Mouse (Mus musculus): ENCODE data around the gene Rbm33. TPM values are rescaled to one million over a fixed set of nuclear protein-coding genes. Genes with fewer than 3 reads are reported as not detected.

Rbm33 gene
- 10 to 100 TPM in 2 of 3 experiments, 1 to 10 TPM in 1; 9.1 to 14.9 (median 13.9) TPM for polyA plus RNA-seq (2017; shearing (Covaris generic))

DNA sequence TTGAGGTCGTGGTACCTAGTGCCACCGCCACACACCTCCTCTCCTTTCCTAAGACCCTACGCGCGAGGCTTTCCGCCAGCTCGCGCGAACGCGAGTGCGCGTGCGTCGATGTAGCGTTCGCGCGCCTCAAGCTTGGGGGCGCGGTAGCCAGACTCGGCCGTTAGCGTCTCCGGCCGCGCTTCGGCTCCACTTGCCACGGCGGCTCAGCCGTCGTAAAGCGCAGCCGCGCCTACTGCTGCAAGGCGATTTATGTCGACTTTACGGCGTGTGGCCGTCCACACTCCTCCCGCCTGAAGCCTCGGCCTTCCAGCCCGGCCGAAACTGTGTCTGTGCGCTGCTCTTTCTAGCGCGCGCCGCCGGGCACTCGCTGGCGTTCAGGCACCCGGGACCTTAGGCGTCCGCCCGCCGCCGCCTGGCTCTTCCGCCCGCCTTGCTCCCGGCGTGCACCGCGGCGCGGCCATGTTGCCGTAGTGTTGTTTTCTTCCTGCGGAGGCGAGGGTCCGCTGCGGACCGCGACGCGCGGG lies at the start of gene Rbm33:
Gene Rbm33, plus strand, starts transcription at position 400 of the 524 bp plus-strand sequence.
- ATAC-seq: peak; percentile 58

DNA sequence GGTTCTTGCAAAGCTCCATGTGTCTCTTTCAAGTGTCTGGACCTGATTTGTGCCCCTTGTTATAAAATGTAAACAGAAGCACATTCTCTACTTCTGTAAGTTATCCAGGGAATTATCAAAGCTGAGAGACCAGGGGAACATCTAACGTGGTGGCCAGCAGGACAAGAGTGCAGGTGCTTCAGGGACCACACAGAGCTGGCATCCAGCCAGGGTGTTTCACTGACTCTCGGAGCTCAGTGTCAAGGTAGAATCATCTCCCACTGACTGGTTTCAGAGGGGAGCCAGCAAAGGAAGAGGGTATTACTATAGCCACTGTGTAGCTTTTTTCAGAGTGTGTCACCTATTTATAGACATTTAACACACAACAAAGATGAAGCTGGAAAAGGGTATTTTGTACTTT lies 49.3 kb upstream of the Rbm33 start:
- ATAC-seq: no peak

DNA sequence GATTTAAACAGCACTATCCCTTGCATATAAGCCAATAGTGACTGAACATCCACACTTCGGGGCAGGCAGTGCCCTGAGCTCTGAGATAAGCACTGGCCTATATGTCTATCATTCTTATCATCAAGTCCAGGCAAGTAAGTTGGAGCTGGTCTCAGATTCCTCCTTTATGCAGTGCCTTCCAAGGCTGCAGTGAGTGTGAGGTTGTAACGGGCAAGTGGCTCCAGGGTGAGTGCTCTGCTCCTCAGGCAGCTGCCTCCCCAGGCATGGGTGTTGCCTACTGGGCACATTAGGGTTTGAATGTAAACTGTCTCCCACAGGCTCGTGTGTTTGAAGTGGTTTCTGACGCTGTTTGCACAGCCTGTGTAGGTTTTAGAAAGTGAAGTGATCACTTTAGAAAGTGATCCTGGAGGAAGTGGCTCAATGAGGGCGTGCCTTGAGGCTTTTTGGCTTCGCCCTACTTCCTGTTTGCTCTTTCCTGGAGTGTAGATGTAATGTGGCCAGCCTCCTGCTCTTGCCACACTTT lies 47.4 kb upstream of the Rbm33 start:
- peak; percentile 97 for ATAC-seq

GRCm38 (mm10) chr5:28272836-28273235 lies 44.1 kb upstream of the Rbm33 start:
- ATAC-seq: no peak

GRCm38 (mm10) chr5:28277279-28277678 lies 39.6 kb upstream of the Rbm33 start:
- no peak for ATAC-seq

- ATAC-seq: no peak
Measured at GRCm38 (mm10) chr5:28289111-28289510, 27.8 kb upstream of the Rbm33 start.

GRCm38 (mm10) chr5:28290630-28291029 lies 26.3 kb upstream of the Rbm33 start:
- ATAC-seq: no peak

- ATAC-seq: no peak
Measured at GRCm38 (mm10) chr5:28291118-28291850, 25.6 kb upstream of the Rbm33 start.

GRCm38 (mm10) chr5:28292281-28292680 lies 24.6 kb upstream of the Rbm33 start:
- ATAC-seq: no peak

DNA sequence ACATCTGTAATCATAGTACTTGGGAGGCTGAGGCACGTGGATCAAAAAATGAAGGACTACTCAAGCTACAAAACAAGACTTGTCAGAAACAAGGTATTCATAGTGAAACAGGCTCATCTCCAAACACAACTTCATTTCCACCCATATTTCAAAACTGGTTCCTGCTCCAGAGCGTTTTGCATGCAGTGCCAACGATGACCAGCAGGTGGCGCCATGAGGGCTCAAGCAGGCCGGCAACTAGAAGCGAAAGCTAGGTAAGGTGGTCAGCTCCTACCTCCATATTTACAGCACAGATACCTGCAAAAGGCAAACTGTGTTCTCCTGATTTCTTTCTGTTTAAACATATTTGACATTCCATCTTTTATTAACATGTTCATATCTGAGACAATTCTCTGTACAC lies 22.9 kb upstream of the Rbm33 start:
- peak; percentile 60 for ATAC-seq

GRCm38 (mm10) chr5:28298161-28298560 lies 18.8 kb upstream of the Rbm33 start:
- no peak for ATAC-seq

DNA sequence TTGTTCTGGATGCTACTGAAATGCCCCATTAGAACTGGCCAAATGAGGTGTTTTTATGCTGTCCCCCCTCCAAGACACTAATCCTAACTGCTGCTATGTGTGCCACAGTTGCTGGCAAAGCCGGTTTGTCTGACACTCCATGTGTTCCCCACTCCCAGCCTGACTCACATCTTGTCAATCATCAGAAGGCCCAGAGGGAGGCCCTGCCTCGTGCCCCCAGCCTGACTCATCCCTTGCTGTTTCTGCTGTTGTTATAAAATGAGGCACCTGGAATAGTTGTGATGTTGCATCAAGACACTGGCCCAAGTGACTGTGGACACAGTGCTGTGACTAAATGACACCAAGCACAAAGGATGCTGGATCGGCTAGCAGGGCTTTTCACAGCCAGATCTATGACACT lies 18.2 kb upstream of the Rbm33 start:
- ATAC-seq: no peak

DNA sequence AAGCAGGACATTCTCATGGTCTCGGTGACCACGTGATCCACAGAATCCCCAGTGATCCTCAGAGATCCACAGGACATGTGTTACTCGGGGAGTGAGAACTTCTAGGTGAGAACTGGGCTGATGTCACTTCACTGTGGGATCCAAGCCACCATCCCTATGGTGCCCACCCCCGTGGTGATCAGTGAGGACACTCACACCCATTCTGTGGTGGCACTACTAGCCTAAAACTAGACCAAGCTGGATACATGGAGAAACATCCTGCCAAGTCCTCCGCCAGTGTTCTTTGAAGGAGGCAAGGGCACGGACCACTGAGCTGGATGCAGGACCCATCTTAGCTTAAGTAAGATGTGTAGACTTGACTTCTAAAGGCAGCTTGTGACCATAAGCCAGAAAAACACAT lies 17.6 kb upstream of the Rbm33 start:
- no peak for ATAC-seq

- no peak for ATAC-seq
Measured at GRCm38 (mm10) chr5:28302671-28303070, 14.2 kb upstream of the Rbm33 start.

DNA sequence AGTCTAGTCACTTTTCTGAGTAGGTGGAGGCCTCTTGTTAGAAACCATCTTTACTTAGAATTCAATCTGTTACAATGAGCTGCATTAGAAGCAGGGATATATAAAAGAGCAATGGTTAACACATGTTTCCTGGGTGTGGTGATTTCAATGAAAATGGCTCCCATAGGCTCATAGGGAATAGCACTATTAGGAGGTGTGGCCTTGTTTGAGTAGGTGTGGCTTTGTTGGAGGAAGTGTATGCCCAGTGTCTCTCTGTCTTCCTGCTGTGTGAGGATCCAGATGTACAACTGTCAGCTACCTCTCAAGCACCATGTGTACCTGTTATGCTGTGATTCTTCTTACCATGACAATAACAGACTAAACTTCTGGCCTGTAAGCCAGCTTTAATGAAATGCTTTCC lies 12.4 kb upstream of the Rbm33 start:
- ATAC-seq: no peak

GRCm38 (mm10) chr5:28315526-28315925 lies 1.4 kb upstream of the Rbm33 start:
- peak; percentile 77 for ATAC-seq

DNA sequence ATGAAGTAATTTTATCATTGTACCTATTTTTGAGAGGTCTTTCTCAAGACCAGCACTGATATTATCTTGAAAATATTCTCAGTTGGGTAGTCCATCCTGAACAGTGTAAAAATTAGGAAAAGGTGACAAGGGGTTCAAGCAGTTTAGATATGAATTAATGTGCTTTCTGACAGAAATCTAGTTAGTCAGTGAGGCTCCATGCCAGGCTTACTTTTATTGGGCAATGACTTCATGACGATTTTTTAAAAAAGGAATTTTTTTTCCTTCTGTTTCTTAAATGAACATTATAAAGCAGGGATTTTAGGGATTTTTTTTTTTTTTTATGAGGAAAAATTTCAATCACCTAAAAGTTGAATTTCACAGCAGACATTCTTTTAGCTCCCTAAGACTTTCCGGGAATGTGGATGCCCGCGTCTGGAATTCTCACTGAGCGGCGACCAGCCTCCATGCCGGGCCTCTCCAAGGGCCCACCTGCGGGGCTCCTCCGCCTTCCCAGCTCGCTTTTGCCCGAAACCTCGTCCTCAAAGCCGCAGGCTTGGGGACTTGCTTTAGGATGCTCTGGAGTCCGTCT lies 685 bp upstream of the Rbm33 start:
- no peak for ATAC-seq

GRCm38 (mm10) chr5:28317253-28317916 lies 464 bp downstream of the Rbm33 start:
- ATAC-seq: peak; percentile 6

- ATAC-seq: peak; percentile 47
Measured at GRCm38 (mm10) chr5:28317917-28318267, 971 bp downstream of the Rbm33 start.

- ATAC-seq: no peak
Measured at GRCm38 (mm10) chr5:28318671-28319070, 1.8 kb downstream of the Rbm33 start.

- ATAC-seq: peak; percentile 11
Measured at GRCm38 (mm10) chr5:28321769-28322168, 4.8 kb downstream of the Rbm33 start.

- ATAC-seq: no peak
Measured at GRCm38 (mm10) chr5:28322189-28322588, 5.3 kb downstream of the Rbm33 start.

GRCm38 (mm10) chr5:28323822-28324221 lies 6.9 kb downstream of the Rbm33 start:
- ATAC-seq: no peak

DNA sequence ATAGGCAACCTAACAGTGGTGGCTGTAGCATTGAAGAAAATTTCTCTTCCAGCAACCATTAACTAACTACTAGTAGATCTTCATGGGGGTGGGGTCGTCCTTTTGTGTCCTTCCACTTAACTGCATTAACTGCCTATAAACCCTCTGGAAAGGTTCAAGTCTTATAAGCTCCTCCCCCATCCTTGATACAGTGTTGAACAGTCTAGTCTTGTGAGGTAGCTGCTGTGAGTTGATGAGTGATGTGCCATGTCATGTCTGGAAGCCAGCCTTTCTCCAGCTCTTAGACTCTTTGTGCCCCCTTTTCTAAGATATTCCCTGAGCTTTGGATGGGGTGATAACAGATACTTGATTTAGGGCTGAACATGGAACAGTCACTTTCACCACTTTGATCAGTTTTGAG lies 7.5 kb downstream of the Rbm33 start:
- ATAC-seq: no peak
